Mouse (Mus musculus) heart, postnatal 0 days (tissue): Measurements from ENCODE around the gene G530012D18Rik.
"Not testable (repeated sequence)": the region's sequence is repeated elsewhere in the genome, so short reads cannot be mapped to it uniquely, and the experiment has no call there.

Source experiments
- CTCF ChIP-seq: IDR thresholded peaks from 2 replicates; pipeline ENCODE4 v1.5.1; 2016; ENCODE audit warnings: antibody characterized with exemption, control low read depth, low read depth
- EP300 ChIP-seq: IDR thresholded peaks from 2 replicates; pipeline ENCODE4 v1.6.1; 2016; ENCODE audit warnings: antibody characterized with exemption, low read depth

DNA sequence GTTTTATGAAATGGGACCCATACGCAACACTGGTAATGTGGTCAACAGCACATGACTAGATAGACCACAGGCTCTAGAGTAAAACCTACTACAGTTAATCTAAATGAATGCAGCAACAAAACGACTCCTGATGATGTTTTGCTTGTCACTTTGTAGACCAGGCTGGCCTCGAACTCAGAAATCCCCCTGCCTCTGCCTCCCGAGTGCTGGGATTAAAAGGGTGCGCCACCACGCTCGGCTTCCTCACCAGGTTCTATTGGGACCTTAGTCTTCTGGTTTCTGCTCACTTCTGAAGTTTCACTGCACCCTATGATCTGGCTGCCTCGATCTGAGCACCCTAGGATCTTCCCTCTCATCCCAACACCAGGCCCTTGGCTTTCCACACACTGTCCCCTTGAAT lies 17.1 kb downstream of the G530012D18Rik start:
- not testable (repeated sequence) for TF ChIP-seq EP300, CTCF
